Mouse (Mus musculus): ENCODE results near the gene Mob1a. TPM values are rescaled to one million over a fixed set of nuclear protein-coding genes. Genes with fewer than 3 reads are reported as not detected.

Mob1a gene
- polyA plus RNA-seq (2014; fragmentation: Nextera tagmentation; extraction: Ambion mirVana) = 69.7 and 78.6 TPM in 2 replicates

GRCm38 (mm10) chr6:83325525-83326393 lies at the start of gene Mob1a, which contains the start of gene Mthfd2:
Gene Mob1a, plus strand, starts transcription at chr6:83326016.
Gene Mthfd2, minus strand, starts transcription at chr6:83325908.
- no peaks in the 10 kb centered on the region for H3K27me3 ChIP-seq (ENCODE audit: control insufficient read depth, insufficient read depth, low read length)
- H3K9me3 ChIP-seq (ENCODE audit: control insufficient read depth, low read length) = no peaks in the 10 kb centered on the region
- WGBS = under 1% methylated on average over 65 of the region's 65 CpGs
- H3K9ac ChIP-seq (ENCODE audit: low read length) = peak within 1 kb of the TSS; percentile 93
- H3K27ac ChIP-seq (replicated peaks; ENCODE audit: low read depth, low read length) = peak within 1 kb of the TSS; percentile 83
- H3K4me1 ChIP-seq (ENCODE audit: control insufficient read depth, insufficient read depth, low read length) = peaks cover 6% of the 10 kb centered on the region
- H3K36me3 ChIP-seq (ENCODE audit: control insufficient read depth, insufficient read depth, low read length) = peaks cover 5% of the 10 kb centered on the region; the same call in 1 of the 2 replicates
- peak; percentile 96 for ATAC-seq (ENCODE audit: insufficient number of reproducible peaks, low FRiP score, low TSS enrichment, low read depth)
- peak; percentile 94 for DNase-seq (ENCODE audit: low spot score)
- H3K4me3 ChIP-seq (ENCODE audit: low read depth, low read length) = peak within 1 kb of the TSS; percentile 85
- H3K4me2 ChIP-seq (ENCODE audit: low read depth, severe bottlenecking) = peak within 1 kb of the TSS; percentile 59

GRCm38 (mm10) chr6:83277151-83277550 lies 48.7 kb upstream of the Mob1a start:
- H3K4me1 ChIP-seq (ENCODE audit: control insufficient read depth, insufficient read depth, low read length) = no peaks in the 10 kb centered on the region
- H3K4me2 ChIP-seq (ENCODE audit: low read depth, severe bottlenecking) = no peak overlapping the region
- WGBS = 70% methylated on average over 13 of the region's 13 CpGs
- H3K9me3 ChIP-seq (ENCODE audit: control insufficient read depth, low read length) = peaks cover 3% of the 10 kb centered on the region; the same call in 1 of the 2 replicates
- no peak for DNase-seq (ENCODE audit: low spot score)
- no peak overlapping the region for H3K4me3 ChIP-seq (ENCODE audit: low read depth, low read length)
- ATAC-seq (ENCODE audit: insufficient number of reproducible peaks, low FRiP score, low TSS enrichment, low read depth) = no peak
- no peak overlapping the region for H3K9ac ChIP-seq (ENCODE audit: low read length)
- no peaks in the 10 kb centered on the region for H3K27me3 ChIP-seq (ENCODE audit: control insufficient read depth, insufficient read depth, low read length)
- H3K27ac ChIP-seq (replicated peaks; ENCODE audit: low read depth, low read length) = no peak overlapping the region
- H3K36me3 ChIP-seq (ENCODE audit: control insufficient read depth, insufficient read depth, low read length) = no peaks in the 10 kb centered on the region

- Histone ChIP-seq H3K4me2 (ENCODE audit: low read depth, severe bottlenecking) (no peak overlapping the region), H3K27ac (replicated peaks; ENCODE audit: low read depth, low read length) (no peak overlapping the region), H3K4me3 (ENCODE audit: low read depth, low read length) (no peak overlapping the region), H3K36me3 (ENCODE audit: control insufficient read depth, insufficient read depth, low read length) (no peaks in the 10 kb centered on the region), H3K9me3 (ENCODE audit: control insufficient read depth, low read length) (peaks cover 3% of the 10 kb centered on the region; the same call in 1 of the 2 replicates), H3K9ac (ENCODE audit: low read length) (no peak overlapping the region), H3K27me3 (ENCODE audit: control insufficient read depth, insufficient read depth, low read length) (no peaks in the 10 kb centered on the region), H3K4me1 (ENCODE audit: control insufficient read depth, insufficient read depth, low read length) (no peaks in the 10 kb centered on the region)
- ATAC-seq (ENCODE audit: insufficient number of reproducible peaks, low FRiP score, low TSS enrichment, low read depth) (no peak), DNase-seq (ENCODE audit: low spot score) (peak; percentile 35)
- 32% methylated on average over 2 of the region's 2 CpGs for WGBS
Observed at GRCm38 (mm10) chr6:83278881-83279280, 46.9 kb upstream of the Mob1a start.

GRCm38 (mm10) chr6:83280256-83280955 lies 45.4 kb upstream of the Mob1a start:
- Histone ChIP-seq H3K27me3 (ENCODE audit: control insufficient read depth, insufficient read depth, low read length) (no peaks in the 10 kb centered on the region), H3K4me1 (ENCODE audit: control insufficient read depth, insufficient read depth, low read length) (no peaks in the 10 kb centered on the region), H3K36me3 (ENCODE audit: control insufficient read depth, insufficient read depth, low read length) (no peaks in the 10 kb centered on the region), H3K4me2 (ENCODE audit: low read depth, severe bottlenecking) (no peak overlapping the region), H3K9me3 (ENCODE audit: control insufficient read depth, low read length) (peaks cover 3% of the 10 kb centered on the region; the same call in 1 of the 2 replicates), H3K27ac (replicated peaks; ENCODE audit: low read depth, low read length) (no peak overlapping the region), H3K4me3 (ENCODE audit: low read depth, low read length) (no peak overlapping the region), H3K9ac (ENCODE audit: low read length) (no peak overlapping the region)
- no peak for DNase-seq (ENCODE audit: low spot score)
- ATAC-seq (ENCODE audit: insufficient number of reproducible peaks, low FRiP score, low TSS enrichment, low read depth) = no peak
- 79% methylated on average over 8 of the region's 8 CpGs for WGBS

GRCm38 (mm10) chr6:83300447-83301229 lies 25.2 kb upstream of the Mob1a start:
- no peak overlapping the region for H3K27ac ChIP-seq (replicated peaks; ENCODE audit: low read depth, low read length)
- 89% methylated on average over 7 of the region's 7 CpGs for WGBS
- ATAC-seq (ENCODE audit: insufficient number of reproducible peaks, low FRiP score, low TSS enrichment, low read depth) (no peak), DNase-seq (ENCODE audit: low spot score) (no peak)
- H3K9me3 ChIP-seq (ENCODE audit: control insufficient read depth, low read length) = no peaks in the 10 kb centered on the region
- no peak overlapping the region for H3K9ac ChIP-seq (ENCODE audit: low read length)
- H3K27me3 ChIP-seq (ENCODE audit: control insufficient read depth, insufficient read depth, low read length) = no peaks in the 10 kb centered on the region
- H3K4me2 ChIP-seq (ENCODE audit: low read depth, severe bottlenecking) = no peak overlapping the region
- H3K4me1 ChIP-seq (ENCODE audit: control insufficient read depth, insufficient read depth, low read length) = no peaks in the 10 kb centered on the region; the same call in 1 of the 2 replicates
- H3K4me3 ChIP-seq (ENCODE audit: low read depth, low read length) = no peak overlapping the region
- peaks cover 2% of the 10 kb centered on the region; the same call in 1 of the 2 replicates for H3K36me3 ChIP-seq (ENCODE audit: control insufficient read depth, insufficient read depth, low read length)

- Histone ChIP-seq H3K27ac (replicated peaks; ENCODE audit: low read depth, low read length) (no peak overlapping the region), H3K4me3 (ENCODE audit: low read depth, low read length) (no peak overlapping the region), H3K27me3 (ENCODE audit: control insufficient read depth, insufficient read depth, low read length) (no peaks in the 10 kb centered on the region), H3K36me3 (ENCODE audit: control insufficient read depth, insufficient read depth, low read length) (peaks cover 4% of the 10 kb centered on the region; the same call in 1 of the 2 replicates), H3K9ac (ENCODE audit: low read length) (no peak overlapping the region), H3K9me3 (ENCODE audit: control insufficient read depth, low read length) (no peaks in the 10 kb centered on the region), H3K4me2 (ENCODE audit: low read depth, severe bottlenecking) (no peak overlapping the region), H3K4me1 (ENCODE audit: control insufficient read depth, insufficient read depth, low read length) (no peaks in the 10 kb centered on the region; the same call in 1 of the 2 replicates)
- 89% methylated on average over 2 of the region's 2 CpGs for WGBS
- DNase-seq (ENCODE audit: low spot score) = no peak
- no peak for ATAC-seq (ENCODE audit: insufficient number of reproducible peaks, low FRiP score, low TSS enrichment, low read depth)
Observed at GRCm38 (mm10) chr6:83301294-83301693, 24.5 kb upstream of the Mob1a start.

GRCm38 (mm10) chr6:83302264-83302663 lies 23.6 kb upstream of the Mob1a start:
- Histone ChIP-seq H3K36me3 (ENCODE audit: control insufficient read depth, insufficient read depth, low read length) (peaks cover 10% of the 10 kb centered on the region), H3K9ac (ENCODE audit: low read length) (no peak overlapping the region), H3K4me2 (ENCODE audit: low read depth, severe bottlenecking) (no peak overlapping the region), H3K27ac (replicated peaks; ENCODE audit: low read depth, low read length) (no peak overlapping the region), H3K4me1 (ENCODE audit: control insufficient read depth, insufficient read depth, low read length) (no peaks in the 10 kb centered on the region; the same call in 1 of the 2 replicates), H3K9me3 (ENCODE audit: control insufficient read depth, low read length) (no peaks in the 10 kb centered on the region), H3K27me3 (ENCODE audit: control insufficient read depth, insufficient read depth, low read length) (no peaks in the 10 kb centered on the region), H3K4me3 (ENCODE audit: low read depth, low read length) (no peak overlapping the region)
- ATAC-seq (ENCODE audit: insufficient number of reproducible peaks, low FRiP score, low TSS enrichment, low read depth) (no peak), DNase-seq (ENCODE audit: low spot score) (no peak)
- WGBS = 58% methylated on average over 5 of the region's 5 CpGs

GRCm38 (mm10) chr6:83309017-83309416 lies 16.8 kb upstream of the Mob1a start:
- H3K36me3 ChIP-seq (ENCODE audit: control insufficient read depth, insufficient read depth, low read length) = peaks cover 26% of the 10 kb centered on the region
- no peaks in the 10 kb centered on the region for H3K27me3 ChIP-seq (ENCODE audit: control insufficient read depth, insufficient read depth, low read length)
- no peak for DNase-seq (ENCODE audit: low spot score)
- H3K9ac ChIP-seq (ENCODE audit: low read length) = no peak overlapping the region
- H3K27ac ChIP-seq (replicated peaks; ENCODE audit: low read depth, low read length) = no peak overlapping the region
- H3K4me2 ChIP-seq (ENCODE audit: low read depth, severe bottlenecking) = no peak overlapping the region
- no peak for ATAC-seq (ENCODE audit: insufficient number of reproducible peaks, low FRiP score, low TSS enrichment, low read depth)
- no peaks in the 10 kb centered on the region for H3K9me3 ChIP-seq (ENCODE audit: control insufficient read depth, low read length)
- 95% methylated on average over 7 of the region's 7 CpGs for WGBS
- no peak overlapping the region for H3K4me3 ChIP-seq (ENCODE audit: low read depth, low read length)
- no peaks in the 10 kb centered on the region for H3K4me1 ChIP-seq (ENCODE audit: control insufficient read depth, insufficient read depth, low read length)
